8 mouse cellular contexts compared by ENCODE assay signal in the genomic region with DNA sequence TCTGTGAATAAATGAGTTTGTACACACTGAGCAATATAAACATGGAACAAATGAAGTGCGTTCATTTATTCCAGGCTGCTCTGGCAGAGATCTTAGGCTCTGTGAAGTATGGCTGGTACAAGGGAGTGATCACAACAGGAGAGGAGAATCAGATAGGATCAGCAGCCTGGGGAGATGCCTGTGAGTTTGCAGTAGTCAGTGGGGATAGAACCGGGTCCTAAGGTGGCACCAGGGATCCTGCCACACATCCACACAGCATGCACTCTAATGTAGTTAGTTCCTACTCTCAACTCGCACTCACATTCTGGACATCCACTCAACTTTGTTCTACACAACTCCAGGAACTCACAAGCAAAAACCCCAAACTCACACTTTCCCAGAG. TPM values are rescaled to one million over a fixed set of nuclear protein-coding genes. Genes with fewer than 3 reads are reported as not detected.
DNase-seq lines count a peak whose midpoint lies in the region; ATAC-seq and TF ChIP-seq lines count a peak whose summit lies in the region.

No protein-coding gene starts in this region.

- H3K79me3 ChIP-seq in C2C12 (ENCODE audit: low read depth) = no peaks in the 10 kb centered on the region

- H3K27me3 ChIP-seq in heart, adult 2 months (ENCODE audit: control insufficient read depth, insufficient read depth, low read length) = no peaks in the 10 kb centered on the region
- peaks cover 3% of the 10 kb centered on the region for H3K27me3 ChIP-seq in C2C12 (ENCODE audit: control insufficient read depth, insufficient read depth, insufficient read length)
- 0 out of 2 replicates have a peak, but pooled peaks cover 8% of the 10 kb centered on the region for H3K27me3 ChIP-seq in forebrain, embryonic 13.5 days
- no peaks in the 10 kb centered on the region for H3K27me3 ChIP-seq in liver, embryonic 14.5 days (ENCODE audit: control insufficient read depth, insufficient read depth, low read length)

- 7% methylated on average over 3 of the region's 3 CpGs for WGBS in heart, adult 2 months
- WGBS in forebrain, embryonic 13.5 days = 13% methylated on average over 3 of the region's 3 CpGs
- 6% methylated on average over 3 of the region's 3 CpGs for WGBS in liver, embryonic 14.5 days (ENCODE audit: insufficient replicate concordance)

- intact Hi-C loops in heart, adult 2 months (cut with DNase I) = no loop called here

- peak overlapping the region; percentile 67 for H3ac ChIP-seq in C2C12 (ENCODE audit: control insufficient read depth, insufficient read length, low read depth)

- H3K79me2 ChIP-seq in heart, adult 2 months (replicated peaks; ENCODE audit: control insufficient read depth, insufficient read depth, low read length) = no peaks in the 10 kb centered on the region
- H3K79me2 ChIP-seq in C2C12 (ENCODE audit: control insufficient read depth, insufficient read depth) = no peaks in the 10 kb centered on the region

- H3K27ac ChIP-seq in heart, adult 2 months = peak overlapping the region; percentile 73
- H3K27ac ChIP-seq in forebrain, embryonic 13.5 days = no peak overlapping the region
- H3K27ac ChIP-seq in liver, embryonic 14.5 days = no peak overlapping the region

- TF ChIP-seq POLR2A in heart, adult 2 months (IDR thresholded peaks at IDR 0.05; ENCODE audit: insufficient read depth, low read depth, low read length) = no peak

- TF ChIP-seq EP300 in heart, adult 2 months (IDR thresholded peaks at IDR 0.05; ENCODE audit: insufficient read depth, low read depth, low read length) = no peak
- TF ChIP-seq EP300 in liver, embryonic 14.5 days (IDR thresholded peaks at IDR 0.05; ENCODE audit: low read depth) = no peak

- DNase-seq in heart, adult 2 months = no peak
- no peak for DNase-seq in heart, adult 9 months (ENCODE audit: low spot score in 2 of 2)
- no peak for DNase-seq in liver, embryonic 14.5 days (ENCODE audit: low read depth in 3 of 3, low spot score in 3 of 3)
- no peak for DNase-seq in gastrocnemius, adult 18-20 months (ENCODE audit: low spot score)
- no peak for DNase-seq in adrenal gland, postnatal 25 days
- DNase-seq in kidney, adult 18-20 months = no peak

- H3K36me3 ChIP-seq in heart, adult 2 months (ENCODE audit: control insufficient read depth, insufficient read depth, low read length) = no peaks in the 10 kb centered on the region
- no peaks in the 10 kb centered on the region for H3K36me3 ChIP-seq in C2C12 (ENCODE audit: control insufficient read depth, insufficient read depth)
- no peaks in the 10 kb centered on the region for H3K36me3 ChIP-seq in forebrain, embryonic 13.5 days (ENCODE audit: poor library complexity, severe bottlenecking)
- H3K36me3 ChIP-seq in liver, embryonic 14.5 days (replicated peaks; ENCODE audit: control insufficient read depth, insufficient read depth, low read depth) = no peaks in the 10 kb centered on the region

- TF ChIP-seq CTCF in heart, adult 2 months (IDR thresholded peaks at IDR 0.05) = no peak
- TF ChIP-seq CTCF in C2C12 (IDR thresholded peaks at IDR 0.05; ENCODE audit: control insufficient read depth, insufficient read depth, insufficient read length) = no peak
- no peak for TF ChIP-seq CTCF in liver, embryonic 14.5 days (IDR thresholded peaks at IDR 0.05; ENCODE audit: low read depth)

- peaks cover 5% of the 10 kb centered on the region; the same call in 1 of the 2 replicates for H3K4me1 ChIP-seq in heart, adult 2 months (ENCODE audit: control insufficient read depth, insufficient read depth, low read length)
- H3K4me1 ChIP-seq in forebrain, embryonic 13.5 days = peaks cover 6% of the 10 kb centered on the region; the same call in 1 of the 2 replicates
- H3K4me1 ChIP-seq in liver, embryonic 14.5 days (replicated peaks; ENCODE audit: control insufficient read depth in 2 of 2, insufficient read depth in 2 of 2, low read length in 1 of 2) = peaks cover 3 to 13% of the 10 kb centered on the region in 2 experiments; a peak in 3 of 4 replicates

- peak overlapping the region; percentile 63 for H3K9ac ChIP-seq in heart, adult 2 months (ENCODE audit: low read depth, low read length)
- H3K9ac ChIP-seq in forebrain, embryonic 13.5 days = peak overlapping the region; percentile 63
- peak overlapping the region; percentile 5 for H3K9ac ChIP-seq in liver, embryonic 14.5 days (replicated peaks)

- ATAC-seq in forebrain, embryonic 13.5 days = peak; percentile 39
- peak; percentile 41; the same call in 1 of the 2 replicates for ATAC-seq in liver, embryonic 14.5 days (ENCODE audit: insufficient read depth)

- H3K9me3 ChIP-seq in forebrain, embryonic 13.5 days (replicated peaks) = no peaks in the 10 kb centered on the region
- no peaks in the 10 kb centered on the region for H3K9me3 ChIP-seq in liver, embryonic 14.5 days (ENCODE audit: control insufficient read depth, low read length)

- peak overlapping the region; percentile 63 for H3K4me2 ChIP-seq in forebrain, embryonic 13.5 days
- H3K4me2 ChIP-seq in liver, embryonic 14.5 days (ENCODE audit: low read depth) = peak overlapping the region; percentile 69

- peak overlapping the region; percentile 72 for H3K4me3 ChIP-seq in heart, adult 2 months
- peak overlapping the region; percentile 31 for H3K4me3 ChIP-seq in C2C12 (ENCODE audit: insufficient read depth, poor library complexity, severe bottlenecking)
- H3K4me3 ChIP-seq in forebrain, embryonic 13.5 days = peak overlapping the region; percentile 51
- peak overlapping the region; percentile 57 to 81 for H3K4me3 ChIP-seq in liver, embryonic 14.5 days (ENCODE audit: insufficient read depth in 1 of 2, low read depth in 2 of 2, low read length in 2 of 2)

TF ChIP-seq in C2C12, 6 proteins besides CTCF, POLR2A, EP300 and RAD21:
- TF ChIP-seq CEBPB (IDR thresholded peaks at IDR 0.05; ENCODE audit: low read depth) (no peak), FOSL1 (IDR thresholded peaks at IDR 0.05; ENCODE audit: insufficient read depth, low read length, poor library complexity, severe bottlenecking) (no peak), USF1 (IDR thresholded peaks at IDR 0.05; ENCODE audit: low read depth) (no peak), MYOD1 (IDR thresholded peaks at IDR 0.05; ENCODE audit: control insufficient read depth, insufficient read length, low read depth) (no peak), MAX (IDR thresholded peaks at IDR 0.05) (no peak)

RNA-seq across cellular contexts. Expression of gene Pemt, which starts 0.6 kb away (rescaled TPM):
- 1 to 10 TPM; 1.9 to 3.2 TPM for total RNA-seq in heart, adult 2 months (2021)
- 5.1 and 5.9 TPM in 2 replicates for polyA plus RNA-seq in heart, adult 2 months (2012; rRNA removed)
- 16.7 TPM for polyA plus RNA-seq in C2C12 (2012; fragmentation: generic; extraction: Trizol)
- 4.3 and 7.0 TPM in 2 replicates for polyA plus RNA-seq in forebrain, embryonic 13.5 days (2015; fragmentation: Nextera tagmentation; extraction: Ambion mirVana)
- polyA plus RNA-seq in liver, embryonic 14.5 days (2012; rRNA removed) = 5.2 and 6.2 TPM in 2 replicates
- polyA plus RNA-seq in liver, embryonic 14.5 days (2014; fragmentation: Nextera tagmentation; extraction: Ambion mirVana) = 8.8 and 9.0 TPM in 2 replicates
- 1 to 10 TPM; 2.7 to 4.6 TPM for total RNA-seq in gastrocnemius, adult 18-20 months (2021)
- total RNA-seq in adrenal gland, postnatal 25 days (2021) = 5.1 and 16.5 TPM in 2 replicates

RNA-seq across cellular contexts. Expression of gene Rai1, which starts 59.1 kb away (rescaled TPM):
- total RNA-seq in heart, adult 2 months (2021) = 10 to 100 TPM; 21.8 to 26.5 TPM
- 15.8 and 20.0 TPM in 2 replicates for polyA plus RNA-seq in heart, adult 2 months (2012; rRNA removed)
- polyA plus RNA-seq in C2C12 (2012; fragmentation: generic; extraction: Trizol) = 24.9 TPM
- 26.9 and 31.5 TPM in 2 replicates for polyA plus RNA-seq in forebrain, embryonic 13.5 days (2015; fragmentation: Nextera tagmentation; extraction: Ambion mirVana)
- polyA plus RNA-seq in liver, embryonic 14.5 days (2012; rRNA removed) = 7.2 and 7.8 TPM in 2 replicates
- polyA plus RNA-seq in liver, embryonic 14.5 days (2014; fragmentation: Nextera tagmentation; extraction: Ambion mirVana) = 4.5 and 5.3 TPM in 2 replicates
- 10 to 100 TPM; 16.6 to 17.3 TPM for total RNA-seq in gastrocnemius, adult 18-20 months (2021)
- 54.2 and 57.8 TPM in 2 replicates for total RNA-seq in adrenal gland, postnatal 25 days (2021)

Comparison
In these comparisons a context has a peak if more than half of its experiments do, and no peak if none do; other contexts are left out.
1. H3K9ac ChIP-seq: peak in every context shown above with its lines; median percentile 63 in heart, adult 2 months; 63 in forebrain, embryonic 13.5 days; 5 in liver, embryonic 14.5 days.